Mouse (Mus musculus) kidney, adult 2 months (tissue): ENCODE measurements around the gene Fmn2. TPM values are rescaled to one million over a fixed set of nuclear protein-coding genes. Genes with fewer than 3 reads are reported as not detected.

ENCODE experiments used
- DNase-seq: peaks from one replicate; pipeline ENCODE4 v3.0.0; 2021
- H3K27ac ChIP-seq: fragments of 200-500 bp; 2 replicates; pipeline ENCODE4 v1.5.1; 2012; ENCODE audit warnings: low read depth, low read length, control low read depth, inconsistent platforms; ENCODE audit not compliant: insufficient read depth
- H3K27me3 ChIP-seq: fragments of 200-500 bp; replicated peaks from 2 replicates; pipeline ENCODE4 v1.6.1; 2012; ENCODE audit warnings: mild to moderate bottlenecking, moderate library complexity, low read length, inconsistent platforms; ENCODE audit not compliant: control insufficient read depth, insufficient read depth
- H3K36me3 ChIP-seq: fragments of 200-500 bp; 2 replicates; pipeline ENCODE4 v1.6.1; 2012; ENCODE audit warnings: mild to moderate bottlenecking, moderate library complexity, low read length, inconsistent platforms; ENCODE audit not compliant: control insufficient read depth, insufficient read depth
- H3K4me1 ChIP-seq: fragments of 200-500 bp; 2 replicates; pipeline ENCODE4 v1.6.1; 2011; ENCODE audit warnings: low read length; ENCODE audit not compliant: control insufficient read depth, insufficient read depth
- H3K4me3 ChIP-seq: fragments of 200-500 bp; 2 replicates; pipeline ENCODE4 v1.5.1; 2011; ENCODE audit warnings: mild to moderate bottlenecking, low read depth, low read length, control low read depth; ENCODE audit not compliant: insufficient read depth
- CTCF ChIP-seq: fragments of 200-500 bp; conservative IDR thresholded peaks from 2 replicates; pipeline ENCODE4 v1.5.1; 2011; ENCODE audit warnings: low read depth, mild to moderate bottlenecking, control low read depth, low read length, moderate library complexity, mixed read lengths; ENCODE audit not compliant: insufficient read depth, insufficient read length
- POLR2A ChIP-seq: fragments of 200-500 bp; IDR thresholded peaks from one replicate; pipeline ENCODE4 v1.6.1; 2011; ENCODE audit warnings: low read depth, low read length, control low read depth
- WGBS: fragments of 180-500 bp; shearing (Covaris S2); methylation state at CpG from one replicate; pipeline ENCODE4 v1.1.7; 2018; 5-methylcytosine and 5-hydroxymethylcytosine counted together
- polyA plus RNA-seq: library from polyadenylated mRNA; depleted of rRNA; stranded (reverse); fragments of >200 nt; gene quantifications from 2 replicates; pipeline ENCODE4 v1.2.3, GENCODE M21; 2012; rRNA removed

Fmn2 gene
- 0.04 and 0.06 TPM in 2 replicates for polyA plus RNA-seq

DNA sequence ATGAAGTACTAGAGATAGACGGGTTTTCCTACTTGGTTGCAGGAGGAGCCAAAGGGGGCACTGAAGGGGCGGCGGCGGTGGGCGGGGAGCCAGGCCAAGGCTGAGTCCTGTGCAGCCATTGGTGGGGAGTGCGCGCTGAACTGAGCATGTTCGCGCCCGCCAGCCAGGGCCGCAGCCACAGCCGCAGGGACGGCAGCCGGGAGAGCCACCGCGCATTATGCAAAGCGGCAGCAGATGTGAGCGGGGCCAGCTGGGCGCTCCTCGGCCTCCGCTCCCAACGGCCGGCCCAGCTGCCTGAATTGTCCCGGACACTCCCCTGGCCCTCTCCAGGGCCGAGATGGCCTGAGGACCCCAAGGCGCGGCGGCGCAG is at the start of gene Fmn2:
Fmn2 (plus strand) TSS at position 165 of the 370 bp plus-strand sequence.
- peaks cover 1% of the 10 kb centered on the region; the same call in 1 of the 2 replicates for H3K27me3 ChIP-seq
- DNase-seq = no peak
- TF ChIP-seq POLR2A (no peak), CTCF (no peak)
- no peaks in the 10 kb centered on the region for H3K36me3 ChIP-seq
- 2% methylated on average over 29 of the region's 29 CpGs for WGBS
- H3K27ac ChIP-seq = no peak within 1 kb of the TSS
- H3K4me1 ChIP-seq = no peaks in the 10 kb centered on the region
- peak within 1 kb of the TSS; percentile 12; the same call in 1 of the 2 replicates for H3K4me3 ChIP-seq

DNA sequence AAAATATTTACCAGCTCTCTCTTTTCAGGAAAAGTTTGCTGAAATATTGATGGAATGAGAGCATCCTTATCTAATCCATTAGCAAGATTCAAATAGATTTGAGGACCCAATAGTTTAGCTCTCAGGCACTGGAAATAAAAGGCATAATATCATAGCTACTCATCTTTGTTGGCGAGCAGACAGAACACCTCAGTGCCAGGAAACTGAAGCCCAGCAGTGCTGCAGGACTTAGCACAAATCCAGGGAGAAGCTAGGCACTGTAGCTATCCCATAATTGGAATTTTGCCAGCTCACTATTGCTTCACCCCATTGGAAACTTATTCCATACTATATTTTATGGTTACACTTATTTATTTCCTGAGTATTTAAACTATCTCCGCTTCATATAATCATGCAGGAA is 46.5 kb upstream of the Fmn2 start:
- no peaks in the 10 kb centered on the region for H3K4me1 ChIP-seq
- no peak overlapping the region for H3K4me3 ChIP-seq
- DNase-seq = no peak
- H3K36me3 ChIP-seq = no peaks in the 10 kb centered on the region
- H3K27me3 ChIP-seq = no peaks in the 10 kb centered on the region
- no peak overlapping the region for H3K27ac ChIP-seq
- 85% methylated on average over 2 of the region's 2 CpGs for WGBS
- no peak for TF ChIP-seq POLR2A
- TF ChIP-seq CTCF = no peak

DNA sequence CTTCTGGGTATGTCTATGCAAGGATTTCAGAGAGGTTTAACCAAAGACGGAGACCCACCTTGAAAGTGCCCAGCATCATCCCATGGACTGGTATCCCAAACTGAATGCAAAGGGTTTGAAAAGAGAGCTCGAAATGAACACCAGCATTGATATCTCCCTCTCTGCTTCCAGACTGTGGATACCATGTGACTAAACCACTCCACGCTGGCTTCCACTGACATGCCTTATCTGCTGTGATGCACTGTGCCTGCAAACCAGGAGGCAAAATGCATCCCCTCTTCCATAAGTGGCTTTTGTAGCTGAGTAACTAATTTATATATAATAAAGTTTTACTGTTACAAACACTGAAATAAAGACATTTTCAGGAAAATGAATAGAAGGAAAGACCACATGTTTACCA is 36.2 kb upstream of the Fmn2 start:
- no peak overlapping the region for H3K27ac ChIP-seq
- H3K4me1 ChIP-seq = no peaks in the 10 kb centered on the region
- no peak for DNase-seq
- TF ChIP-seq POLR2A = no peak
- TF ChIP-seq CTCF = no peak
- WGBS = 76% methylated on average over 3 of the region's 3 CpGs
- H3K4me3 ChIP-seq = no peak overlapping the region
- no peaks in the 10 kb centered on the region for H3K27me3 ChIP-seq
- no peaks in the 10 kb centered on the region for H3K36me3 ChIP-seq

DNA sequence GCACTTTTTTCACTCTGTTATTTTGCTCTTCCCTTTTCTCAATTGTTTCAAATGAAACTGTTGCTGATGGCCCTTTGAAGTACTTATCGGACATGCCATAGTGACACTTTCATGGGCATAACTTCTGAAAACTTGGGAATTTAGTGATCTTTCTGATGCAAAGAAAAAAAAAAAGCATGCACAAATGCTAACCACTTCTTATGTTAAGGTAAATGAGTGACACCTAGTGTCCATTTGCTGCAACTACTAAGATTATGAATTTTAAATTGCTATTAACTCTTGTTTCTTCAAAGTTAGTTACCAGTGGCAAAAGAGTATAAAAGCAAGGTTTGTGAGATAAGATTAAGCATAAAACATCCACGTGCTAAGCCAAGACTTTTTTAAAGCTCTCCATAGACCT is 35.4 kb upstream of the Fmn2 start:
- WGBS = 24% methylated on average over 2 of the region's 2 CpGs
- no peaks in the 10 kb centered on the region for H3K27me3 ChIP-seq
- no peak overlapping the region for H3K4me3 ChIP-seq
- no peaks in the 10 kb centered on the region for H3K36me3 ChIP-seq
- DNase-seq = peak; percentile 22
- H3K27ac ChIP-seq = no peak overlapping the region
- no peaks in the 10 kb centered on the region for H3K4me1 ChIP-seq
- TF ChIP-seq POLR2A = no peak
- TF ChIP-seq CTCF = no peak

DNA sequence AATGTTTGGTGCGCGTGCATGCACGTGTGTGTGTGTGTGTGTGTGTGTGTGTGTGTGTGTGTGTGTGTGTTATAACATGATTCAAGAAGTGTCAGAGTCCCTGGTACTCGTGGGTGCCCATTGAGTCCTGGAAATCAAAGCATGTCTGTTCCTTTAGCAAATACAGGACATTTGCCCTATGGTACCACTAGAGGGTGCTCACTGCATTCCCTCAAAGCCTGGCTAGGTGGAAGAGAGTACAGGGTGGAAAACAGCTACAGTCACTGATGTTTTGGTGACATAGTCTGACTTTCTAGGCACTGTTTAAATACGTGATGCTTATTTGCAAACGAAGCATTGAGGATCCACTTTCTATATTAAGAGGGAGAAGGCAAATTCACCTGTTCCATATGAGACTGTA is 31.9 kb upstream of the Fmn2 start:
- H3K4me3 ChIP-seq = no peak overlapping the region
- 5% methylated on average over 6 of the region's 6 CpGs for WGBS
- H3K4me1 ChIP-seq = no peaks in the 10 kb centered on the region
- H3K27ac ChIP-seq = no peak overlapping the region
- DNase-seq = peak; percentile 15
- no peaks in the 10 kb centered on the region for H3K27me3 ChIP-seq
- H3K36me3 ChIP-seq = no peaks in the 10 kb centered on the region
- TF ChIP-seq CTCF (peak; percentile 83), POLR2A (no peak)

DNA sequence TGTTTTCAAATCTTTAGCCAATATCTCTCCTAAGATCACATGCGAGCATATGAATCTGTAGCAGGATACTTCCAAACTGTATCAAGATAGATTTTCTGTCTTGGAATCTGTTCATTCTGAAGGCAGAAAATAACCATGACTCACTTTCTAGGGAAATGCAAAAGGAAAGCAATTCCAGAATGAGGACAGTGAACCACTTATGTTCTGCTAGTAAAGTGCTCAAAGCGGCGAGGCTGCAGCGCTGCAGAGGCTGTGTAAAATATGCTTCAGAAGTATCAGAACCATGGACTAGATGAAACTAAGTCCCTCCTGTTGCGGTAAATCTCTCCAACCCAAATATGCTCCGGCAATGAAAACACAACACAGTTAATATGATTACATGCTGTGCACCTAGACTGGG is 19.1 kb upstream of the Fmn2 start:
- Histone ChIP-seq H3K27ac (no peak overlapping the region), H3K36me3 (no peaks in the 10 kb centered on the region), H3K4me3 (no peak overlapping the region), H3K4me1 (no peaks in the 10 kb centered on the region), H3K27me3 (no peaks in the 10 kb centered on the region; the same call in 1 of the 2 replicates)
- 94% methylated on average over 6 of the region's 6 CpGs for WGBS
- no peak for TF ChIP-seq CTCF
- TF ChIP-seq POLR2A = no peak
- DNase-seq = no peak

GRCm38 (mm10) chr1:174500064-174500463 is 1.6 kb upstream of the Fmn2 start:
- H3K4me1 ChIP-seq = no peaks in the 10 kb centered on the region
- no peak overlapping the region for H3K4me3 ChIP-seq
- no peaks in the 10 kb centered on the region for H3K36me3 ChIP-seq
- no peak overlapping the region for H3K27ac ChIP-seq
- no peak for TF ChIP-seq POLR2A
- H3K27me3 ChIP-seq = peaks cover 1% of the 10 kb centered on the region; the same call in 1 of the 2 replicates
- no peak for DNase-seq
- WGBS = 73% methylated on average over 4 of the region's 4 CpGs

DNA sequence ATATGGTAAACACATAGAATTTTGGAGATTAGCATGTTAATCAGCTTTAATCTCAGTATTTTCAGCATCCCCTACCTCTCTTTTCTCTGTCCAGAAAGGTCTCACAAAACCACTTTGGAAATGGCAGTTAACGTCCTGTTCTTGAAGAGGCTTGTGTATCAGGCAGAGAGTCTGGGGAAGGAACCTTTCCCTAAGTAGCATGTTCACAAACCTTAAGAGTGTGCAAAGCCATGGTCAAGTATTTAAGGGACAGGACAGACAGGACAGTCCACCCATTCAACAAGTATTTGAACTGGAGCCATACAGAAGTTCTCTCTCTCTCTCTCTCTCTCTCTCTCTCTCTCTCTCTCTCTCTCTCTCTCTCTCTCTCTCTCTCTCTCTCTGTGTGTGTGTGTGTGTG is 614 bp upstream of the Fmn2 start:
- Histone ChIP-seq H3K4me1 (no peaks in the 10 kb centered on the region), H3K27ac (no peak overlapping the region), H3K4me3 (no peak overlapping the region), H3K27me3 (peaks cover 1% of the 10 kb centered on the region; the same call in 1 of the 2 replicates), H3K36me3 (no peaks in the 10 kb centered on the region)
- WGBS = 41% methylated on average over 1 of the region's 1 CpGs
- TF ChIP-seq POLR2A = no peak
- TF ChIP-seq CTCF = no peak
- no peak for DNase-seq
